Mouse (Mus musculus) macrophage (primary cell): ENCODE data around the gene Sez6l. TPM values are rescaled to one million over a fixed set of nuclear protein-coding genes. Genes with fewer than 3 reads are reported as not detected.

Experiments used
- H3K27ac ChIP-seq: fragments of 350-480 bp; formaldehyde crosslinking; 2 replicates; pipeline ENCODE4 v1.9.0; 2021
- H3K36me3 ChIP-seq: fragments of 350-480 bp; formaldehyde crosslinking; 2 replicates; pipeline ENCODE4 v1.9.0; 2021; ENCODE audit errors: inconsistent target
- H3K4me3 ChIP-seq: fragments of 350-480 bp; formaldehyde crosslinking; 2 replicates; pipeline ENCODE4 v1.9.0; 2021; ENCODE audit errors: inconsistent target
- H3K79me2 ChIP-seq: fragments of 350-480 bp; formaldehyde crosslinking; 2 replicates; pipeline ENCODE4 v1.9.0; 2021; ENCODE audit errors: inconsistent target
- WGBS: methylation state at CpG from one replicate; pipeline ENCODE4 v1.1.7; 2026; ENCODE audit warnings: inconsistent platforms; ENCODE audit not compliant: missing documents; 5-methylcytosine and 5-hydroxymethylcytosine counted together
- polyA plus RNA-seq: library from polyadenylated mRNA; stranded (reverse); fragments of 250-400 nt; gene quantifications from 3 replicates; pipeline ENCODE4 v1.2.4, GENCODE M21; 2018; ENCODE audit warnings: inconsistent platforms
- total RNA-seq, 78 experiments: library from RNA; depleted of rRNA; stranded (reverse); fragments of 250-400 nt; gene quantifications; 1 replicate in 9 of 78; 2 replicates in 24 of 78; 3 replicates in 43 of 78; 4 replicates in 2 of 78; pipeline ENCODE4 v1.2.4; 2018; ENCODE audit warnings: inconsistent platforms in 56 of 78

The Sez6l gene
- not detected for total RNA-seq (2018; cell fraction: chromatin; rRNA removed)
- total RNA-seq (2018; cell fraction: cytosol; rRNA removed): not detected
- total RNA-seq (2018; cell fraction: nucleus; rRNA removed): not detected
- not detected in 3 replicates for polyA plus RNA-seq

GRCm38 (mm10) chr5:112576993-112577670 is at the start of gene Sez6l:
Sez6l (minus strand) TSS chr5:112577185.
- Histone ChIP-seq H3K79me2 (no peaks in the 10 kb centered on the region), H3K27ac (no peak within 1 kb of the TSS), H3K4me3 (no peak within 1 kb of the TSS), H3K36me3 (no peaks in the 10 kb centered on the region)
- WGBS: 4% methylated on average over 47 of the region's 50 CpGs

DNA sequence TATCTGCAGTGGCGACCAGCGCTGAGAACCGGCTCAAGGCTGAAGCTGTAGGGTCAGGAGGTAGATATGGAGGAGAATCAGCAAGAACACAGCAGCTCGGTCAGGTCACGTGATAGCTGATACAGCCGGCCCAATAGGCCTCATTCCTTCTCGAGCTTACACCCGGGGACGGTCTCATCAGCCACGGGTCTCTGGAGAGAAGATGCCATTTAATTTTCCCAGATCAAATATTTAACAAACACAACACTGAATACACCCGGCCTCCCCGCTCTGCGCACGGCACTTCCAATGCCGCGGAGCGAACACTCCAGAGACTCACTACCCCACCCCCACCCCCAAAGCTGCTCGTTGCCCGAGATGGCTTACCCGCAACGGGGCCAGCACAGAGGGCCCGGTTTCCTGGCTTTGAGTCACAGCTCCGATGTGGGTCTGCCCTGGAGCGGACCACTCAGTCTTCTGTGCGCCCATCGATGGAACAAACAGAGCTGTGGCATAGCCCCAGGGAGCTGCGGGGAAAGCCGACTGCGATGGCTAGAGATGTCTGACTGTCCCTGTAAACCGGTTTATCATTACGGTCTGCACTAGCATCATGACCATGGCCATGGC is 48.7 kb upstream of the Sez6l start:
- Histone ChIP-seq H3K36me3 (no peaks in the 10 kb centered on the region), H3K79me2 (no peaks in the 10 kb centered on the region), H3K27ac (no peak overlapping the region), H3K4me3 (no peak overlapping the region)
- WGBS: 46% methylated on average over 31 of the region's 31 CpGs

DNA sequence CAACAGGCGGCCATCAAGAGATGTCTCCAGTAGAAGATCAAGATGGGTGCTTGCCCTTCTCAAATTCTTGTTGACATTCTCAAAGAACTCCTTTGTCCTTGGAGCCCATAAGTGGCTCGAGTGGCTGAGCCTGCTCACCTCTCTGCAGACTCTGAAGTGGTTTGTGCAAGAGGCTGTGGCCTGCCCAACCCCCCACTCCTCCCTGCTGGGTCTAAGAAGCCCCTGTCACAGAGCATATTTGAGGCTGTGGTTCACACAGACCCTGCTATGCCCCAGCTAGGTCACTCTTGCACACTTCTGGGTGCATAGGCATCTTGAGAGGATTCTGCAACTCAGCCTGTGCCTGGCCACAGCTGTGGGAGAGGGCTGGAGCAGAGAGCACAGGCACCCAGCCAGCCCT is 46.0 kb upstream of the Sez6l start:
- no peaks in the 10 kb centered on the region for H3K36me3 ChIP-seq
- no peak overlapping the region for H3K27ac ChIP-seq
- 50% methylated on average over 2 of the region's 2 CpGs for WGBS
- H3K79me2 ChIP-seq: no peaks in the 10 kb centered on the region
- H3K4me3 ChIP-seq: no peak overlapping the region

DNA sequence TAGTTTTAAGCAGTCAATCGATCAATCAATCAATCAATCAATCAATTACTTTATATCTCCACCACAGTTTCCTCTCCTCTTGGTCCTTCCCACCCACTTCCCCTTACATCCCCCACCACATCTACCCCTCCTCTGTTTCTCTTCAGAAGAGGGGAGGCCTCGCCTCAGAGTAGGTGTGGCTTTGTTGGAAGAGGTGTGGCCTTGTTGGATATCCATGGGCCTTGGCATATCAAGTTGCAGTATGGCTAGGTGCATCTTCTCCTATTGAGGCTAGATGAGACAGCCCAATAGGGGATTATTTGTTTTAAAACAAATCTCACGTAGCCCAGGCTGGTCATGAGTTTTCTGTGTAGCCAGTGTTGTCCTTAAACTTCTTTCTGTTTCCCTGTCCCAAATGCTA is 43.3 kb upstream of the Sez6l start:
- 47% methylated on average over 3 of the region's 3 CpGs for WGBS
- Histone ChIP-seq H3K36me3 (no peaks in the 10 kb centered on the region), H3K4me3 (no peak overlapping the region), H3K27ac (no peak overlapping the region), H3K79me2 (no peaks in the 10 kb centered on the region)

DNA sequence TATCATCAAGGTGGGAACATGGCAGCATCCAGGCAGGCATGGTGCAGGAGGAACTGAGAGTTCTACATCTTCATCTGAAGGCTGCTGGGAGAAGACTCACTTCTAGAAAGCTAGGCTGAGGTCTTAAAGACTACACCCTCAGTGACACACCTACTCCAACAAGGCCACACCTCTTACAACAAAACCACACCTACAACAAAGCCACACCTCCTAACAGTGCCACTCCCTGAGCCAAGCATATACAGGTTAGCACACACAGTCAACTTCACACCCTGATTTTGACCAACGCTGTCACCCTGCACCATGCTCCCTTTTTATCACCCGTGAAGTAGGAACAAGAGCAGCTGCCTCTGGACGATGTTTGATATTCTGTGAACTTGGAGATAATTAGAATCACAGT is 42.4 kb upstream of the Sez6l start:
- Histone ChIP-seq H3K4me3 (no peak overlapping the region), H3K36me3 (no peaks in the 10 kb centered on the region), H3K79me2 (no peaks in the 10 kb centered on the region), H3K27ac (no peak overlapping the region)
- 77% methylated on average over 3 of the region's 3 CpGs for WGBS

DNA sequence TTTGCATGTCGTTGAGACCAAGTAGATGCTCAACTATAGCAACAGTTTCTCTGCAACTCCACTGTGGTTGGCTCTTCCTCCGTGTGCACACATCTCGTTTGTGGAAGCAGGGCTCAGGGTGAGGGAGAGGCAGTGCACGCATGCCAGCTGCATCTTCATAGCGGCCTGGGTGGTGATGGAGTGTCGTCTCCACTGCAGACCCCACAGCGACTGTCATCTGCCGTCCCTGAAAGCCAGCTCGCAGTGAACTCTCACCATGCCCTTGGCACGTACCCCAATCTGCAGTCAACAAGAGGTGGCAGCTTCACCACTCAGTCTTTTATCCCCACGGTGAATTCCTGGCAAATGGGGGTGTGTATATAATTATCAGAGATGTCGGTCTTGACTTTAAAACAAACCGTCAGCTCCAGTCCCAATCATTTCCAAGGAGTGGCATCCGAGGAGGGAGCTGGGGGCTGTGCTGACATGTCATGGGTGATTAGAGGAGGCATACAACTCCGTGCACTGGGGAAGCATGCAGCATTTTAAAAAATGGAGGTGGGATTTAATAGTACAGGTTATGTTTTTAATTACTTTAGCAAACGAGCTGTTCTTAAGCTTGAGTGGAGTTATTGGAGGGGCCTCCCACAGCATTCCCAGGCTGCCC is 40.7 kb upstream of the Sez6l start:
- H3K27ac ChIP-seq: no peak overlapping the region
- no peaks in the 10 kb centered on the region for H3K36me3 ChIP-seq
- H3K4me3 ChIP-seq: no peak overlapping the region
- no peaks in the 10 kb centered on the region for H3K79me2 ChIP-seq
- 86% methylated on average over 16 of the region's 16 CpGs for WGBS

- H3K36me3 ChIP-seq: no peaks in the 10 kb centered on the region
- H3K27ac ChIP-seq: no peak overlapping the region
- H3K79me2 ChIP-seq: no peaks in the 10 kb centered on the region
- 92% methylated on average over 5 of the region's 7 CpGs for WGBS
- H3K4me3 ChIP-seq: no peak overlapping the region
These were observed 39.1 kb upstream of the Sez6l start for GRCm38 (mm10) chr5:112615946-112616617.

DNA sequence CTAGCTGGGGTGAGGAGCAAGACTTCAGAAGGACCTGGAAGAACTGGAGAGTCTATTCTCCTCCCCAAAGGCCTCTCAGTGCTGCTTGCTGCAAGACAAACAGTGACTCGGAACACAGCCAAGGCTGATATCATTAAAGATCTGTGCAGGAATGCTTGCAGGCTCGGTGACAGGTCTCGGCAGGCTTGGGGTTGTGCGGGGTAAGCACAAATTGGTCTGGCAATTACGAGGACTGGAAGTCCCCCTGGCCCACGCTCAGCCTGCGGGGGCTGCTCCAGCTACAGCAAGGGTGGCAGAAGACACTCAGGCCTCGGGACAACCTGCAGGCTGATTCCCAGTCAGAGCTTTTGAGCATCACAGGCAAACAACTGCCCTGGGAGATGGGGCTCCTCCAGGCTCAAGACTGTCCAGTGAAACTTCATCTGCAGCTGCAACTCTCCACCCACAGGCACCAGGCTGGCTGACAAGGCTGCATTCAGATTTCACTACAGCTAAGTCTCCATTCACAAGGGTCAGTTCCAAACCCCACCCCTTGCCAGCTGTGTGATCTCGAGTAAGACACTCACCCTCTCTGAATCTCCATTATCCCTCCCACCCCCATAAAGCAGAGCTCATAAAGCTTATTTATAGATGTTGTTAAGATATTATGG is 31.0 kb upstream of the Sez6l start:
- H3K36me3 ChIP-seq: no peaks in the 10 kb centered on the region
- WGBS: 75% methylated on average over 9 of the region's 9 CpGs
- no peaks in the 10 kb centered on the region for H3K79me2 ChIP-seq
- no peak overlapping the region for H3K27ac ChIP-seq
- no peak overlapping the region for H3K4me3 ChIP-seq

DNA sequence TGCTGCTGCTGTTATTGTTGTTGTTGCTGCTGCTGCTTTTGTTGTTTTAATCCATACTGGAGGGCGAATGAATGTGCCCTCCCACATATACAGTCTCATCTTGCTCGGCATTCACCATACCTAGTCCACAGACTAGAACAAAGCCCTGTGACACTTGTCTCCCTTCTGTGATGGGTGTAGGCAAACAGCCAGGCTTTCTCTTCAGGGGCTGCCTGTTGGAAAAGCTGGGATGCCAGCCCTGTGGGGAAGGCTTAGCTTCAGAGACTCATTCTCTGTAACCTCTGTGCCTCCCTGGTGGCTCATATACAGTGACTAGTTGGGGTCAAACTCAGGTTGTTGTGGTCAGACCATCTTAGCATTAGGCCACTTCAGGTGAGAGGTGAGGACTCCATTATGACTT is 30.1 kb upstream of the Sez6l start:
- WGBS: 92% methylated on average over 2 of the region's 2 CpGs
- Histone ChIP-seq H3K4me3 (no peak overlapping the region), H3K36me3 (no peaks in the 10 kb centered on the region), H3K79me2 (no peaks in the 10 kb centered on the region), H3K27ac (no peak overlapping the region)

GRCm38 (mm10) chr5:112605371-112605770 is 28.4 kb upstream of the Sez6l start:
- no peak overlapping the region for H3K4me3 ChIP-seq
- no peaks in the 10 kb centered on the region for H3K36me3 ChIP-seq
- 90% methylated on average over 14 of the region's 14 CpGs for WGBS
- no peaks in the 10 kb centered on the region for H3K79me2 ChIP-seq
- H3K27ac ChIP-seq: no peak overlapping the region

DNA sequence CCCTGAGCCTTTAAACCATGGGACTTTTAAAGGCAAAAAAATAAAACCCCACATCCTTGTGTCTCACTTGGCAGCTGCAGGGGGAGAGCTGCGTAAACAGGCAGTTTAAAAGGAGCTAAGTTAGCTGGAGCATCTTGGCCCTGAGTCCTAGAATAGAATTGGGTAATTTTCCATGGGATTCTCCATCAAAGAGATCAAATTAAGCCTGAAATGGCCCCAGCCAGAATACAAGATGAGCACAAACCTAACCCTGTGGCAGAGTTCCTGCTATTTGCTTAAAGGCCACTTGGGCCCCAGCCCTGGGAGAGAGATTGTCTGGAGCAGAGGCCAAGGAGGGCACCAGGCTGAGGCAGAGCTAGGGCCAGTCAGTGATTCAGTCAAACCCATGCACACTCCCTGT is 27.3 kb upstream of the Sez6l start:
- Histone ChIP-seq H3K4me3 (no peak overlapping the region), H3K79me2 (no peaks in the 10 kb centered on the region), H3K36me3 (no peaks in the 10 kb centered on the region), H3K27ac (no peak overlapping the region)
- 73% methylated on average over 1 of the region's 1 CpGs for WGBS

DNA sequence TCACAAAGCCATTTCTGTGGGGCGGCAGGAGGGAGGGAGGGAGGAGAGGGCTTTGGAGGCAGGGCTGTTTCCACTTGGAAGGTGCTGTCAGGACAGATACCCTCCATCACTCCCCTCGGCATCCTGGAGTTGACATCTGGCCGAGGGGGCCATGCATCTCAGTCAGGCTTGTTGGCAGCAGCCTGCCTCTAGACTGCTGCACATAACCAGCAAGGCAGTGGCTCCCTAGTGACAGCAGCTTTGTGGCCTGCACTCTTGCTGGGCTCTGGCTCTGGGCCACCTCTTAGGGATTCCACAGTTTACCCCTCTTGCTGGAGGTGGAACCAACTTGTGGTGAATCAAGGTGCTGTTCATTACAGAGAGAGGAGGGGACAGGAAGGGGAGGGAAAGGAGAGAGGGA is 26.6 kb upstream of the Sez6l start:
- H3K27ac ChIP-seq: no peak overlapping the region
- no peaks in the 10 kb centered on the region for H3K79me2 ChIP-seq
- no peak overlapping the region for H3K4me3 ChIP-seq
- no peaks in the 10 kb centered on the region for H3K36me3 ChIP-seq
- 64% methylated on average over 3 of the region's 3 CpGs for WGBS

DNA sequence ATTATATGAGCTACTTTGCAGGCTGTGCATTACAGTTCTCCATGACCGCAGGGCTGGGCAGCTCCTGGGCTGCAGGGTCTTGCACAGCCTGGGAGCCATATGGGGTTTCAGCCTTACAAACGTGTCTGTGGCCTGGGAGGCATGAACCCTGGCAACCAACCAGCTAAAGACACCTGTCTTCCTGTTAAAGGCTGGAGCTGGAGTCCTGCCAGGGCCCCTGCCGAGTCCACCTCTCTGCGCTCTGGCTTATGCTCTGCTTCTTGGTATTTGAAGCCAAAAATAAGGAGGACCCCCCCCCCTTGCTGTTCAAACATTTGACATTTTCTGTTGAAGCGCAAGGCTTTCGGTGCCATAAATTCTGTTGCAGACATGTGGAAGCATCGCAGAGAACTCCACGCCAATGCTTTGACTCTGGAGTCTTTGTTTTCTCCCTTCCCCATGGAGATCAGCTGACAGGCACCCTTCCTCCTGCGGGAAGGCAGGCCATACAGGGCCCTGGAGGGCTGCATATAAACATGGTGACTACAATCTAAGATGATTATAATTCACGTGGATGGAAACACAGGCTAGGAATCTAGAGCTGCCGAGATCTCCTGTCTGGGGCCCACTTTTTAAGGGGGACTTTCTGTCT is 23.4 kb upstream of the Sez6l start:
- no peaks in the 10 kb centered on the region for H3K79me2 ChIP-seq
- H3K36me3 ChIP-seq: no peaks in the 10 kb centered on the region
- no peak overlapping the region for H3K27ac ChIP-seq
- 51% methylated on average over 11 of the region's 11 CpGs for WGBS
- no peak overlapping the region for H3K4me3 ChIP-seq
